Comparison of ENCODE assay signal across 15 mouse cellular contexts in the genomic region with DNA sequence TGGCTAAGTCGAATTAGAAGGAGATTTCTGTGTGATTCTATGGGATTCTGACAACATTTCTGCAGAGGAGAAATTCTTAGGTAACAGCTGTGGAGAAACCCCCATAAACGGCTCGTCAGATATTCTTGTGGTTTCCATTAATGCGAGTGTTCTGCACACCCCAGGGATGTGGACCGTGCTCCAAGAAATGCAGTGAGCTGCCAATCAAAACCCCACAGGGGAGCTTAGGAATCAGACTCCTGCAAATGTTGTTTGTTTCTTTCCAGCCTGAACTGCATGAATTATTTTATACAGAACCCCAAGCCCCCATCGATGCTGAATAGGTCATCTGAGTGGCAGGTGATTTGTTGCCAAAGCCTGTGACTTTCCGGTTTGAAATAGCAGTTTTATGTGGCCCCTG.
DNase-seq lines count a peak whose midpoint lies in the region; ATAC-seq lines count a peak whose summit lies in the region.
"Had no signal": no experiment of that assay in that cellular context is flagged by ENCODE, and none has a peak within 500 bp of the region (broad histone marks: within the 10 kb centered on the region; RNA-seq: fewer than 3 reads in every experiment).

No protein-coding gene starts in this region.

- H3K27me3 ChIP-seq in hindbrain, embryonic 11.5 days (ENCODE audit: control insufficient read depth, insufficient read depth, low read length): no peaks in the 10 kb centered on the region
- no peaks in the 10 kb centered on the region for H3K27me3 ChIP-seq in midbrain, embryonic 11.5 days (ENCODE audit: control insufficient read depth, insufficient read depth, low read length)
- H3K27me3 ChIP-seq: embryonic facial prominence, embryonic 12.5 days; neural tube, embryonic 13.5 days had no signal

- WGBS in hindbrain, embryonic 11.5 days: 49% methylated on average over 7 of the region's 7 CpGs
- 55% methylated on average over 7 of the region's 7 CpGs for WGBS in midbrain, embryonic 11.5 days

- no peaks in the 10 kb centered on the region for H3K9me3 ChIP-seq in hindbrain, embryonic 11.5 days (ENCODE audit: control insufficient read depth, low read length)
- peaks cover 2% of the 10 kb centered on the region; the same call in 1 of the 2 replicates for H3K9me3 ChIP-seq in midbrain, embryonic 11.5 days (ENCODE audit: control insufficient read depth, low read length)

- no peak overlapping the region for H3K4me3 ChIP-seq in hindbrain, embryonic 11.5 days (ENCODE audit: low read depth, low read length)
- no peak overlapping the region for H3K4me3 ChIP-seq in midbrain, embryonic 11.5 days (ENCODE audit: low read depth, low read length)
- H3K4me3 ChIP-seq: embryonic facial prominence, embryonic 12.5 days; neural tube, embryonic 13.5 days had no signal

- H3K9ac ChIP-seq in hindbrain, embryonic 11.5 days (ENCODE audit: low read depth, low read length): no peak overlapping the region
- no peak overlapping the region for H3K9ac ChIP-seq in midbrain, embryonic 11.5 days (ENCODE audit: low read length)
- H3K9ac ChIP-seq: embryonic facial prominence, embryonic 12.5 days; neural tube, embryonic 13.5 days had no signal

- H3K27ac ChIP-seq in hindbrain, embryonic 11.5 days (ENCODE audit: low read depth, low read length): no peak overlapping the region; the same call in 1 of the 2 replicates
- no peak overlapping the region for H3K27ac ChIP-seq in midbrain, embryonic 11.5 days (ENCODE audit: low read depth, low read length)
- H3K27ac ChIP-seq: embryonic facial prominence, embryonic 12.5 days; neural tube, embryonic 13.5 days had no signal

- H3K4me1 ChIP-seq in hindbrain, embryonic 11.5 days (replicated peaks; ENCODE audit: control insufficient read depth, insufficient read depth, low read length): no peaks in the 10 kb centered on the region; the same call in 1 of the 2 replicates
- peaks cover 3% of the 10 kb centered on the region for H3K4me1 ChIP-seq in midbrain, embryonic 11.5 days (ENCODE audit: control insufficient read depth, insufficient read depth, low read length)

- no peak for ATAC-seq in hindbrain, embryonic 11.5 days (ENCODE audit: low FRiP score)
- ATAC-seq in midbrain, embryonic 11.5 days (ENCODE audit: low FRiP score): no peak

- DNase-seq in cerebellum, postnatal 14 days: peak; percentile 15 to 41
- DNase-seq in cerebellum, postnatal 4 days (ENCODE audit: low spot score in 2 of 2): no peak
- peak; percentile 18 for DNase-seq in NIH3T3 (ENCODE audit: low read depth)
- peak; percentile 11 for DNase-seq in hindbrain, embryonic 11.5 days (ENCODE audit: low spot score)
- peak; percentile 78 for DNase-seq in midbrain, embryonic 11.5 days (ENCODE audit: low spot score, missing footprints)
- DNase-seq in ovary, postnatal 36 days (ENCODE audit: low spot score): no peak
- no peak for DNase-seq in T-cell, adult 2 months (ENCODE audit: low spot score)
- DNase-seq in lung, postnatal 14 days: no peak
- DNase-seq: cerebellum, adult 18-20 months; kidney, adult 18-20 months; lung, adult 18-20 months; right cerebral cortex, postnatal 14 days; thymus, postnatal 14 days had no signal

- H3K36me3 ChIP-seq in hindbrain, embryonic 11.5 days (ENCODE audit: control insufficient read depth, insufficient read depth, low read length): no peaks in the 10 kb centered on the region
- H3K36me3 ChIP-seq in midbrain, embryonic 11.5 days (ENCODE audit: control insufficient read depth, insufficient read depth, low read length): no peaks in the 10 kb centered on the region
- H3K36me3 ChIP-seq: embryonic facial prominence, embryonic 12.5 days; neural tube, embryonic 13.5 days had no signal

- no peak overlapping the region for H3K4me2 ChIP-seq in hindbrain, embryonic 11.5 days (replicated peaks; ENCODE audit: low read depth, low read length)
- no peak overlapping the region for H3K4me2 ChIP-seq in midbrain, embryonic 11.5 days
- H3K4me2 ChIP-seq: embryonic facial prominence, embryonic 12.5 days; neural tube, embryonic 13.5 days had no signal

Comparison
In these comparisons a context has a peak if more than half of its experiments do, and no peak if none do; other contexts are left out.
1. DNase-seq: peak in cerebellum, postnatal 14 days (2 of 2), NIH3T3 (single experiment), hindbrain, embryonic 11.5 days (single experiment) and midbrain, embryonic 11.5 days (single experiment); none in cerebellum, postnatal 4 days (0 of 2), ovary, postnatal 36 days (single experiment), T-cell, adult 2 months (single experiment) and lung, postnatal 14 days (single experiment).